Comparison of ENCODE assay signal across 7 mouse cellular contexts in genomic region chr1:77511372-77512058, GRCm38 (mm10). TPM values are rescaled to one million over a fixed set of nuclear protein-coding genes. Genes with fewer than 3 reads are reported as not detected.
DNase-seq lines count a peak whose midpoint lies in the region; ATAC-seq and TF ChIP-seq lines count a peak whose summit lies in the region.

No protein-coding gene starts in this region.

- TF ChIP-seq CTCF in left cerebral cortex, adult 2 months (IDR thresholded peaks at IDR 0.05) = no peak

- peaks cover 7% of the 10 kb centered on the region; the same call in 1 of the 2 replicates for H3K36me3 ChIP-seq in embryonic facial prominence, embryonic 15.5 days
- H3K36me3 ChIP-seq in intestine, embryonic 15.5 days = peaks cover 2% of the 10 kb centered on the region; the same call in 1 of the 2 replicates
- 0 out of 2 replicates have a peak, but pooled peaks cover 2% of the 10 kb centered on the region for H3K36me3 ChIP-seq in neural tube, embryonic 15.5 days

- no peak for DNase-seq in left cerebral cortex, adult 2 months (ENCODE audit: extremely low spot score in 1 of 2, low spot score in 2 of 2)
- no peak for DNase-seq in left cerebral cortex, adult 8-10 months (ENCODE audit: low spot score in 2 of 2)
- DNase-seq in frontal cortex, adult 2 months (ENCODE audit: extremely low spot score in 1 of 2, low spot score in 1 of 2) = no peak

- H3K4me3 ChIP-seq in left cerebral cortex, adult 2 months = peak overlapping the region; percentile 85
- H3K4me3 ChIP-seq in embryonic facial prominence, embryonic 15.5 days (replicated peaks) = peak overlapping the region; percentile 70
- no peak overlapping the region for H3K4me3 ChIP-seq in intestine, embryonic 15.5 days (replicated peaks)
- peak overlapping the region; percentile 63 for H3K4me3 ChIP-seq in neural tube, embryonic 15.5 days (replicated peaks)

- peaks cover 38% of the 10 kb centered on the region for H3K4me1 ChIP-seq in embryonic facial prominence, embryonic 15.5 days
- peaks cover 15% of the 10 kb centered on the region for H3K4me1 ChIP-seq in intestine, embryonic 15.5 days (replicated peaks)
- peaks cover 61% of the 10 kb centered on the region for H3K4me1 ChIP-seq in neural tube, embryonic 15.5 days

- intact Hi-C loops in left cerebral cortex, adult 2 months (cut with DNase I) = loop anchor here (2.0 to 10.0 kb wide), 7 partner anchors 101 to 1699 kb away; no protein-coding TSS in a partner anchor

- 37% methylated on average over 10 of the region's 10 CpGs for WGBS in embryonic facial prominence, embryonic 15.5 days
- 64% methylated on average over 10 of the region's 10 CpGs for WGBS in intestine, embryonic 15.5 days
- WGBS in neural tube, embryonic 15.5 days = 28% methylated on average over 10 of the region's 10 CpGs

- H3K9me3 ChIP-seq in embryonic facial prominence, embryonic 15.5 days (replicated peaks) = no peaks in the 10 kb centered on the region
- no peaks in the 10 kb centered on the region for H3K9me3 ChIP-seq in intestine, embryonic 15.5 days
- no peaks in the 10 kb centered on the region for H3K9me3 ChIP-seq in neural tube, embryonic 15.5 days (replicated peaks)

- peak overlapping the region; percentile 91 for H3K27ac ChIP-seq in left cerebral cortex, adult 2 months
- H3K27ac ChIP-seq in embryonic facial prominence, embryonic 15.5 days (replicated peaks) = peak overlapping the region; percentile 63; the same call in 1 of the 2 replicates
- H3K27ac ChIP-seq in intestine, embryonic 15.5 days = no peak overlapping the region
- H3K27ac ChIP-seq in neural tube, embryonic 15.5 days (replicated peaks) = peak overlapping the region; percentile 87

- no peaks in the 10 kb centered on the region for H3K27me3 ChIP-seq in embryonic facial prominence, embryonic 15.5 days
- no peaks in the 10 kb centered on the region for H3K27me3 ChIP-seq in intestine, embryonic 15.5 days (replicated peaks)
- no peaks in the 10 kb centered on the region for H3K27me3 ChIP-seq in neural tube, embryonic 15.5 days (replicated peaks)

- ATAC-seq in embryonic facial prominence, embryonic 15.5 days (ENCODE audit: insufficient number of reproducible peaks, low FRiP score, low TSS enrichment, low read depth) = no peak
- no peak for ATAC-seq in intestine, embryonic 15.5 days
- no peak for ATAC-seq in neural tube, embryonic 15.5 days (ENCODE audit: low FRiP score)
- no peak for ATAC-seq in frontal cortex, adult (ENCODE audit: low TSS enrichment)

- no peak overlapping the region for H3K9ac ChIP-seq in embryonic facial prominence, embryonic 15.5 days
- no peak overlapping the region for H3K9ac ChIP-seq in intestine, embryonic 15.5 days
- peak overlapping the region; percentile 69; the same call in 1 of the 2 replicates for H3K9ac ChIP-seq in neural tube, embryonic 15.5 days (replicated peaks)

- H3K4me2 ChIP-seq in embryonic facial prominence, embryonic 15.5 days (replicated peaks) = peak overlapping the region; percentile 87
- peak overlapping the region; percentile 97 for H3K4me2 ChIP-seq in intestine, embryonic 15.5 days (replicated peaks)
- H3K4me2 ChIP-seq in neural tube, embryonic 15.5 days = peak overlapping the region; percentile 91

RNA-seq across cellular contexts. Expression of gene Epha4, which starts 3.4 kb away (rescaled TPM):
- total RNA-seq in left cerebral cortex, adult 2 months (2021) = 100 to 1,000 TPM; 173 to 174 TPM
- total RNA-seq in left cerebral cortex, adult 8-10 months (2022) = 100 to 1,000 TPM; 139 to 158 (median 143) TPM
- 36.8 and 38.2 TPM in 2 replicates for polyA plus RNA-seq in embryonic facial prominence, embryonic 15.5 days (2015; fragmentation: Nextera tagmentation; extraction: Ambion mirVana)
- polyA plus RNA-seq in intestine, embryonic 15.5 days (2015; fragmentation: Nextera tagmentation; extraction: Ambion mirVana) = 8.7 and 10.4 TPM in 2 replicates
- 27.9 and 36.8 TPM in 2 replicates for polyA plus RNA-seq in neural tube, embryonic 15.5 days (2015; fragmentation: Nextera tagmentation; extraction: Ambion mirVana)
- 43.9 and 46.1 TPM in 2 replicates for polyA plus RNA-seq in frontal cortex, adult 2 months (2012; rRNA removed)
